Mouse (Mus musculus): ENCODE data around the gene Mettl21e. TPM values are rescaled to one million over a fixed set of nuclear protein-coding genes. Genes with fewer than 3 reads are reported as not detected.

Mettl21e gene
- total RNA-seq, 2 experiments from 2014 or later = 1.3 to 5.4 TPM

DNA sequence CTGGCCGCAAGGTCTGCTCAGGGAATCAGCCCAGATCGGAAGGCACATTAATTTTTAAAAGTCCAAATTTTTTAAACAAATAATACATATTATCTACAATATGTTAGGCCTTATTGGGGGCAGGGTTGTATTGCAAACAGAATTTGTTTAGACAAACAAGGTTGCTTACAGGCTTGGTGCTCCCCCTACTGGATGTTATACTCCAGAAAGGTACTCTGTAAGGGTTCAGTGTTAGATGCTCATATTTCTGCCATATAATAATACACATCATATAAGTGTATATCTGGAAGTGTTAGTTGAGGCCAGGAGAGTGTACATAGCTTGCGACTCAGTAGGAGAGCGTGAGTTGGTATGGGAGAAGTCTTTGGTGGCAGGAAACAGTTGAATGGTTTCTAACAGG is 63.5 kb downstream of the Mettl21e start:
- intact Hi-C loops (cut with DNase I; ENCODE audit: low total_unique reads) = no loop called here
- DNase-seq = no peak

Other genes with a start within 250 kb of the Mettl21e start
- 10 to 100 TPM; 53.9 to 62.2 TPM for gene Mettl21c, start 198.9 kb downstream of the Mettl21e start, total RNA-seq (2021)
- not detected for gene Gm8251, start 157.0 kb downstream of the Mettl21e start, total RNA-seq (2021)
- 1 to 10 TPM; 4.5 to 6.2 TPM for gene Tex30, start 116.5 kb downstream of the Mettl21e start, total RNA-seq (2021)
- gene Kdelc1, start 100.2 kb downstream of the Mettl21e start, total RNA-seq (2021) = 1 to 10 TPM; 9.1 to 9.3 TPM
- 1 to 10 TPM; 6.8 to 7.0 TPM for gene Bivm, start 100.0 kb downstream of the Mettl21e start, total RNA-seq (2021)
- 10 to 100 TPM in 1 of 2 experiments, 1 to 10 TPM in 1; 9.8 to 16.6 TPM for gene Ercc5, start 71.2 kb downstream of the Mettl21e start, total RNA-seq (2021)

Data from gastrocnemius, postnatal 14 days (tissue).